Mouse (Mus musculus) B cell, adult 62 days (primary cell): ENCODE measurements around the gene Ndufa11. TPM values are rescaled to one million over a fixed set of nuclear protein-coding genes. Genes with fewer than 3 reads are reported as not detected.

Experiments
- total RNA-seq: library from RNA; stranded (reverse); gene quantifications from 4 replicates; pipeline ENCODE4 v1.2.4, GENCODE M21; 2023

The Ndufa11 gene
- total RNA-seq, result 41.0 to 65.0 TPM (median 54.5 TPM) in 4 replicates

GRCm38 (mm10) chr17:56717363-56718058 is at the start of gene Ndufa11, which contains the start of gene Vmac:
Gene Ndufa11 (plus strand): TSS chr17:56717767.
Gene Vmac (minus strand): TSS chr17:56718022.

GRCm38 (mm10) chr17:56672941-56673646 is 44.5 kb upstream of the Ndufa11 start, which contains the start of gene Ranbp3:
Gene Ranbp3 (plus strand): TSS chr17:56673294.

GRCm38 (mm10) chr17:56757416-56758123 is 40.0 kb downstream of the Ndufa11 start, which contains the start of gene Nrtn:
Gene Nrtn (minus strand): TSS chr17:56757530.

GRCm38 (mm10) chr17:56764474-56765354 is 47.1 kb downstream of the Ndufa11 start, which contains the start of gene Dus3l:
Gene Dus3l (plus strand): TSS chr17:56764757.

GRCm38 (mm10) chr17:56769950-56770349 is 52.4 kb downstream of the Ndufa11 start, which contains the start of gene Prr22:
Gene Prr22 (plus strand): TSS chr17:56770250.

Other genes starting within 250 kb of the Ndufa11 start
- 16.3 to 21.7 TPM (median 19.0 TPM) in 4 replicates for gene Ptprs, start 241.3 kb upstream of the Ndufa11 start, total RNA-seq
- gene Znrf4, start 205.3 kb upstream of the Ndufa11 start, total RNA-seq, result not detected in 4 replicates
- 10.2 to 15.3 TPM (median 11.5 TPM) in 4 replicates for gene Gm20219, start 163.4 kb upstream of the Ndufa11 start, total RNA-seq
- gene Safb2, start 133.2 kb upstream of the Ndufa11 start, total RNA-seq, result 580 to 621 TPM (median 606 TPM) in 4 replicates
- 300 to 341 TPM (median 315 TPM) in 4 replicates for gene Safb, start 132.9 kb upstream of the Ndufa11 start, total RNA-seq
- 82.1 to 105 TPM (median 84.1 TPM) in 4 replicates for gene 2410015M20Rik, start 108.0 kb upstream of the Ndufa11 start, total RNA-seq
- 1,445 to 1,606 TPM (median 1,506 TPM) in 4 replicates for gene Rpl36, start 104.4 kb upstream of the Ndufa11 start, total RNA-seq
- gene Lonp1, start 90.9 kb upstream of the Ndufa11 start, total RNA-seq, result 58.1 to 63.6 TPM (median 61.4 TPM) in 4 replicates
- not detected in 4 replicates for gene Catsperd, start 89.6 kb upstream of the Ndufa11 start, total RNA-seq
- gene Ranbp3, start 44.5 kb upstream of the Ndufa11 start, total RNA-seq, result 98.8 to 117 TPM (median 102 TPM) in 4 replicates
- 12.0 to 16.4 TPM (median 13.5 TPM) in 4 replicates for gene Vmac, start 255 bp downstream of the Ndufa11 start, total RNA-seq
- not detected in 4 replicates for gene Nrtn, start 39.8 kb downstream of the Ndufa11 start, total RNA-seq
- 73.7 to 85.2 TPM (median 78.0 TPM) in 4 replicates for gene Dus3l, start 47.0 kb downstream of the Ndufa11 start, total RNA-seq
- gene Prr22, start 52.5 kb downstream of the Ndufa11 start, total RNA-seq, result 1.0 to 1.9 TPM (median 1.1 TPM) in 4 replicates
- 10.1 to 14.5 TPM (median 11.7 TPM) in 4 replicates for gene Rfx2, start 113.2 kb downstream of the Ndufa11 start, total RNA-seq
- gene Acsbg2, start 156.7 kb downstream of the Ndufa11 start, total RNA-seq, result not detected in 4 replicates
- 0.20 TPM in 1 of 4 replicates, not detected in the others for gene 1700061G19Rik, start 157.7 kb downstream of the Ndufa11 start, total RNA-seq
- 35.6 to 40.7 TPM (median 38.2 TPM) in 4 replicates for gene Mllt1, start 217.6 kb downstream of the Ndufa11 start, total RNA-seq